Mouse (Mus musculus) stomach, postnatal 0 days (tissue): ENCODE measurements at regions not wholly inside any gene's neighbourhood (a gene's known extent, or its start where the extent isn't known, plus 50 kb on each side); places are given as distances from the start of the nearest gene placed in this dataset.

Source experiments
- ATAC-seq: fragments of 200-750 bp; cut with Nextera tagmentation; 2 replicates; pipeline ENCODE4 v1.8.0; 2017; ENCODE audit not compliant: low FRiP score, low TSS enrichment
- DNase-seq: peaks from one replicate; pipeline ENCODE4 v3.0.0-alpha.2; 2016; ENCODE audit warnings: low spot score
- H3K27ac ChIP-seq: fragments of 300-500 bp; sonication (generic); replicated peaks from 2 replicates; pipeline ENCODE4 v1.5.1; 2014; ENCODE audit warnings: mild to moderate bottlenecking, control low read depth
- H3K27me3 ChIP-seq: fragments of 300-500 bp; sonication (generic); 2 replicates; pipeline ENCODE4 v1.6.1; 2014; ENCODE audit warnings: low read length; ENCODE audit not compliant: control insufficient read depth, insufficient read depth
- H3K36me3 ChIP-seq: fragments of 300-500 bp; sonication (generic); 2 replicates; pipeline ENCODE4 v1.6.1; 2014; ENCODE audit warnings: low read length, mixed read lengths; ENCODE audit not compliant: control insufficient read depth, insufficient read depth
- H3K4me1 ChIP-seq: fragments of 300-500 bp; sonication (generic); replicated peaks from 2 replicates; pipeline ENCODE4 v1.6.1; 2014; ENCODE audit warnings: antibody characterized with exemption; ENCODE audit not compliant: control insufficient read depth, insufficient read depth
- H3K4me2 ChIP-seq: fragments of 300-500 bp; sonication (generic); replicated peaks from 2 replicates; pipeline ENCODE4 v1.6.1; 2014; ENCODE audit warnings: low read depth, mild to moderate bottlenecking, control low read depth, moderate library complexity
- H3K4me3 ChIP-seq: fragments of 300-500 bp; sonication (generic); 2 replicates; pipeline ENCODE4 v1.5.1; 2014; ENCODE audit warnings: low read depth, low read length, control low read depth
- H3K9ac ChIP-seq: fragments of 300-500 bp; sonication (generic); 2 replicates; pipeline ENCODE4 v1.6.1; 2014; ENCODE audit warnings: mild to moderate bottlenecking, low read length, control low read depth, mixed read lengths
- H3K9me3 ChIP-seq: fragments of 300-500 bp; sonication (generic); 2 replicates; pipeline ENCODE4 v1.6.1; 2016; ENCODE audit warnings: low read length; ENCODE audit not compliant: control insufficient read depth
- CTCF ChIP-seq: IDR thresholded peaks from 2 replicates; pipeline ENCODE4 v1.5.1; 2016; ENCODE audit warnings: antibody characterized with exemption, low read depth, mild to moderate bottlenecking, moderate library complexity
- EP300 ChIP-seq: optimal IDR thresholded peaks from 2 replicates; pipeline ENCODE3; 2016; ENCODE audit warnings: antibody characterized with exemption
- WGBS: fragments of 180-500 bp; shearing (Covaris S2); extraction: QIAGEN DNeasy Blood & Tissue Kit; methylation state at CpG from one replicate; pipeline ENCODE4 v1.1.7; 2014; 5-methylcytosine and 5-hydroxymethylcytosine counted together

DNA sequence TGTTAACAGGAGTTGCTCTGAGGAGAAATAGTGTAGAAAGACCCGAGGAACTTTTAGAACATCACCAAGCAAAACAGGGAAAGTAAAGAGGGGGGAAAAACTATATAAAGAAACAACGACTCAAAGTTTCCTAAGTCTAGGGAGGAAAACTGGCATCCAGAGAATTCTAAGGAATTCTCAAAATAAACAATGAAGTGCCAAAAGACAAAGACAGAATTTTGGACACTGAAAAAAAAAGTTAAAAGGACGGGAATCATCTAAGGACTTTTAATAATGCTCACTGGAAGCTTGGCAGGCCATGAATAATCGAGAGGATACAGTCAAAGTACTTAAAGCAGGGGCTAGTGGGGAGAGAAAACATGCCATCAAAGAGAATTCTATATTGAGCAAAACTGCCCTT is 170.8 kb upstream of the Arg1 start:
- no peak overlapping the region for H3K9ac ChIP-seq
- DNase-seq: no peak
- no peak for ATAC-seq
- no peaks in the 10 kb centered on the region for H3K36me3 ChIP-seq
- no peaks in the 10 kb centered on the region for H3K9me3 ChIP-seq
- no peak overlapping the region for H3K27ac ChIP-seq
- no peaks in the 10 kb centered on the region for H3K27me3 ChIP-seq
- H3K4me3 ChIP-seq: no peak overlapping the region
- WGBS: 39% methylated on average over 4 of the region's 4 CpGs
- H3K4me2 ChIP-seq: no peak overlapping the region
- TF ChIP-seq EP300 (no peak), CTCF (no peak)
- no peaks in the 10 kb centered on the region for H3K4me1 ChIP-seq

- Histone ChIP-seq H3K9ac (no peak overlapping the region), H3K4me1 (no peaks in the 10 kb centered on the region), H3K9me3 (no peaks in the 10 kb centered on the region), H3K4me3 (no peak overlapping the region), H3K27me3 (no peaks in the 10 kb centered on the region), H3K4me2 (no peak overlapping the region), H3K36me3 (no peaks in the 10 kb centered on the region), H3K27ac (no peak overlapping the region)
- ATAC-seq: no peak
- 53% methylated on average over 4 of the region's 4 CpGs for WGBS
- no peak for DNase-seq
- TF ChIP-seq EP300 (no peak), CTCF (no peak)
Measured at GRCm38 (mm10) chr10:25089705-25090386, 162.6 kb upstream of the Arg1 start.

GRCm38 (mm10) chr10:25086745-25087144 is 159.5 kb upstream of the Arg1 start:
- Histone ChIP-seq H3K9me3 (no peaks in the 10 kb centered on the region), H3K4me2 (no peak overlapping the region), H3K4me1 (no peaks in the 10 kb centered on the region), H3K36me3 (no peaks in the 10 kb centered on the region), H3K27ac (no peak overlapping the region), H3K27me3 (no peaks in the 10 kb centered on the region), H3K4me3 (no peak overlapping the region), H3K9ac (no peak overlapping the region)
- 92% methylated on average over 17 of the region's 17 CpGs for WGBS
- TF ChIP-seq EP300 (no peak), CTCF (no peak)
- peak; percentile 42; the same call in 1 of the 2 replicates for ATAC-seq
- DNase-seq: no peak

DNA sequence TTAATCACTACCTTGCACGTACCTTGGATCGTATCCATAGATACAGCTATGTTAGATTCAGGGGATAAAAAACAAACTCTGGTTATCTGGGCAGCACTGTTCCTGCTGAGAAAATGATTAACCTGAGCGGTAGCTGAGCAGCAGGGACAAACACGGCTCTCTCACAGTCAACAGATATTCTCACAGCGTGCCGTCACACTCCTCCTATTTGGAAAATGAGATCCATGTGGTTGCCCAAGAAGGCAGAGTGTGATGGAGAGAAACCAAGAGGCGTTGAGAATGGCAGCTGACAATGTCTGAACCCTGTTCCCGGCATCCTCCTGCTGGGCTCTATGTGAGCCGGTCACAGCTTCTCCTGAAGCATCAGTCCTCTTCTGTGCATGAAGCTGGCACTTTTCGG is 155.6 kb upstream of the Arg1 start:
- Histone ChIP-seq H3K36me3 (no peaks in the 10 kb centered on the region), H3K9ac (no peak overlapping the region), H3K27me3 (no peaks in the 10 kb centered on the region), H3K4me2 (no peak overlapping the region), H3K4me3 (no peak overlapping the region), H3K27ac (no peak overlapping the region), H3K9me3 (no peaks in the 10 kb centered on the region), H3K4me1 (no peaks in the 10 kb centered on the region)
- DNase-seq: peak; percentile 19
- no peak for ATAC-seq
- TF ChIP-seq EP300 (no peak), CTCF (no peak)
- 50% methylated on average over 10 of the region's 10 CpGs for WGBS

- Histone ChIP-seq H3K4me3 (no peak overlapping the region), H3K27me3 (no peaks in the 10 kb centered on the region), H3K4me1 (no peaks in the 10 kb centered on the region), H3K9me3 (no peaks in the 10 kb centered on the region), H3K36me3 (no peaks in the 10 kb centered on the region), H3K9ac (no peak overlapping the region), H3K4me2 (no peak overlapping the region), H3K27ac (no peak overlapping the region)
- 40% methylated on average over 2 of the region's 2 CpGs for WGBS
- TF ChIP-seq CTCF (no peak), EP300 (no peak)
- DNase-seq (no peak), ATAC-seq (no peak)
Measured at GRCm38 (mm10) chr10:25072617-25073016, 145.3 kb upstream of the Arg1 start.

GRCm38 (mm10) chr10:25068301-25068700 is 141.0 kb upstream of the Arg1 start:
- H3K27me3 ChIP-seq: no peaks in the 10 kb centered on the region
- 59% methylated on average over 8 of the region's 8 CpGs for WGBS
- H3K4me1 ChIP-seq: no peaks in the 10 kb centered on the region
- no peak for ATAC-seq
- no peak overlapping the region for H3K9ac ChIP-seq
- H3K27ac ChIP-seq: no peak overlapping the region
- no peak for DNase-seq
- TF ChIP-seq CTCF (no peak), EP300 (no peak)
- no peaks in the 10 kb centered on the region for H3K36me3 ChIP-seq
- H3K9me3 ChIP-seq: no peaks in the 10 kb centered on the region
- no peak overlapping the region for H3K4me3 ChIP-seq
- no peak overlapping the region for H3K4me2 ChIP-seq
